Mouse (Mus musculus) testis, adult 2 months (tissue): Measurements from ENCODE around the gene Mep1a.

Source experiments
- CTCF ChIP-seq: fragments of 200-500 bp; IDR thresholded peaks from 2 replicates; pipeline ENCODE4 v1.5.1; 2012; ENCODE audit warnings: low read depth, mild to moderate bottlenecking, inconsistent platforms, low read length, moderate library complexity; ENCODE audit not compliant: control insufficient read depth, insufficient read depth, insufficient replicate concordance
- POLR2A ChIP-seq: fragments of 200-500 bp; IDR thresholded peaks from 2 replicates; pipeline ENCODE4 v1.6.1; 2012; ENCODE audit warnings: low read depth, mild to moderate bottlenecking, inconsistent platforms, low read length, moderate library complexity; ENCODE audit not compliant: control insufficient read depth

DNA sequence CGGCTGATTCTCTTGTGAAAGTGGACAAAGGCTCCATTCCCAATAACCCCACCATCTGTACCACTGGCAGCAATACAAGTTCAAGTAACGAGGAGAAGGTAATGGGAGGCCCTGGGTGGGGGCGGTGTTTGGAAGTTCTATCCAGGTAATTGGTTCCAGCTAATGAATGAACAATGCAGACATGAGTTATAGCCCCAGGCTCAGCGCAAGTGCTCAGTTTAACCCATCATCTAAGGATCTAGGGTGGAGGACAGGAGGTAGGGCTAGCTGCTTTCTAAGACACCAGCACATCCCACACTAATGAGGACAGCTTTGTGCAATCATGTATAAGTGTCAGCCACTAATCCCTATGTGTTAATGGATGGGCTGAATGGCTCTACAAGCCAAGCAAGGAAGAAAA is 8.2 kb upstream of the Mep1a start:
- TF ChIP-seq POLR2A (no peak), CTCF (no peak)
